Mouse (Mus musculus): Measurements from ENCODE around the gene Polg. TPM values are rescaled to one million over a fixed set of nuclear protein-coding genes. Genes with fewer than 3 reads are reported as not detected.

Gene Polg
- polyA plus RNA-seq, 1 experiment from 2014 or later = 38.5 TPM

GRCm38 (mm10) chr7:79471436-79471835 is 5.3 kb upstream of the Polg start:
- Histone ChIP-seq H3K36me3 (no peaks in the 10 kb centered on the region), H3K27me3 (ENCODE audit: insufficient read depth, poor library complexity, severe bottlenecking) (peaks cover 16% of the 10 kb centered on the region), H3K4me3 (no peak overlapping the region), H3K27ac (no peak overlapping the region), H3K9me3 (no peaks in the 10 kb centered on the region), H3K4me1 (replicated peaks) (peaks cover 33% of the 10 kb centered on the region)
- DNase-seq (ENCODE audit: low spot score) = no peak
- 69% methylated on average over 7 of the region's 7 CpGs for WGBS

DNA sequence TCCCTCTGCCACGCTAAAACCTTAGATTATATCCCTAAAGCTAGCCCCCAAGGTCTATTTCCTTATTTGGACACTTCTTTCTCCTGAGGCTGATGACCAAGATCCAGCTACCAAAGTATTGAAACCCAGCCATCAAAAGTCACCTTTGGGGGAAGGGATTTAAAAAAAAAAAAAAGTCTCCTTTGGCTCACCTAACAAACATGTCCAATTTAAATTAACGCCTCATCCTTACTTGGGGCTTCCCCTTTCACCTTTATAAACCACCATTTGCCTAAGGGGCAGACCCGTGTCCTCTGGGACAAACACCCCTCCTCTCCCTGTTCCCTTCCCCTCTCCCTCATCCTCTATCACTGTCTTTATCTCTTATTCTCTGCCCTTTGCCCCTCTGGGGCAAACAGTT is 4.6 kb upstream of the Polg start:
- Histone ChIP-seq H3K27me3 (ENCODE audit: insufficient read depth, poor library complexity, severe bottlenecking) (peaks cover 16% of the 10 kb centered on the region), H3K9me3 (no peaks in the 10 kb centered on the region), H3K4me1 (replicated peaks) (peaks cover 35% of the 10 kb centered on the region), H3K4me3 (no peak overlapping the region), H3K36me3 (no peaks in the 10 kb centered on the region), H3K27ac (no peak overlapping the region)
- no peak for DNase-seq (ENCODE audit: low spot score)
- 65% methylated on average over 3 of the region's 3 CpGs for WGBS

DNA sequence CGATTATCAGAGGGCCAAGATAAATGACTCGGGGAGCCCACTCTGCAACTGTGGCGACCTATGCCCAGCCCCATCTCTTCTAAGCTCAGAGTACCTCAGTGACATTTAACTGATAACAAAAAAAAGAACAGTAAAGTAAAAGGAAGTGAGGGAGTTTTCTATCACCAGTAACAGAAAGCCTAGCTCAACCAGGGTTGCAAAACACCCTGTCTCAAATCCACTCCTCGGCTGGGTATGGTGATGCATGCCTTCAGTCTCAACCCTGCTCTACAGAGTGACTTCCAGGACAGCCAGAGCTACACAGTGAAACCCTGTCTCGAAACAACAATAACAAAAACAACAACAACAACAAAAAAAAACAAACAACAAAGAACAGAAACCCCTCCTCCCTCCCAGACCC is 3.6 kb upstream of the Polg start:
- H3K4me3 ChIP-seq = no peak overlapping the region
- no peak overlapping the region for H3K27ac ChIP-seq
- H3K27me3 ChIP-seq (ENCODE audit: insufficient read depth, poor library complexity, severe bottlenecking) = peaks cover 19% of the 10 kb centered on the region
- H3K9me3 ChIP-seq = no peaks in the 10 kb centered on the region
- H3K4me1 ChIP-seq (replicated peaks) = peaks cover 44% of the 10 kb centered on the region
- 79% methylated on average over 5 of the region's 5 CpGs for WGBS
- peaks cover 1% of the 10 kb centered on the region for H3K36me3 ChIP-seq
- no peak for DNase-seq (ENCODE audit: low spot score)

DNA sequence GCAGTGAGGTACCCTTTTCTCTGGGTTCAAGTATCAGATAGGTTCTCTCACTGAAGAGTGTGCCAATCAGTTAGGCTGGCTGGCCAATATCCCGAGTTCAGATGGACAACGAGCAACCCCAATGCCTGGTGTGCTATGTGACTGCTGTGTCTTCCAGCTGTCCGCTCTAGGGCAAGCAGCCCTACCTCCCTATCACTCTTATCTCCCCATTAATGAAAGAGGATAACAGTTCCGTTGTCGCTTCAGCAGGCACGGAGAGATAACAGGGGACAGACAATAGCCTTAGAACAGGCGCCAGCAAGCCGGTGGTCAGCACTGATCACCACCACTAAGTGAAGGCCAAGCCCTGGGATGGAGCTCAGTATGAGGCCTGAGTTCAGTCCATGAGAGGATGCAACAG is 2.8 kb upstream of the Polg start:
- DNase-seq (ENCODE audit: low spot score) = no peak
- no peaks in the 10 kb centered on the region for H3K9me3 ChIP-seq
- H3K36me3 ChIP-seq = peaks cover 9% of the 10 kb centered on the region
- H3K27me3 ChIP-seq (ENCODE audit: insufficient read depth, poor library complexity, severe bottlenecking) = peaks cover 27% of the 10 kb centered on the region
- no peak overlapping the region for H3K4me3 ChIP-seq
- H3K27ac ChIP-seq = 0 out of 2 replicates have a peak overlapping the region, but pooled peaks have one; percentile 4
- 32% methylated on average over 8 of the region's 8 CpGs for WGBS
- H3K4me1 ChIP-seq (replicated peaks) = peaks cover 52% of the 10 kb centered on the region

- Histone ChIP-seq H3K4me1 (replicated peaks) (peaks cover 60% of the 10 kb centered on the region), H3K27me3 (ENCODE audit: insufficient read depth, poor library complexity, severe bottlenecking) (peaks cover 28% of the 10 kb centered on the region), H3K9me3 (no peaks in the 10 kb centered on the region), H3K36me3 (peaks cover 16% of the 10 kb centered on the region), H3K27ac (peak overlapping the region; percentile 45; the same call in 1 of the 2 replicates), H3K4me3 (peak overlapping the region; percentile 95)
- peak; percentile 31 for DNase-seq (ENCODE audit: low spot score)
- WGBS = 0% methylated on average over 3 of the region's 6 CpGs
These were observed 1.8 kb upstream of the Polg start for GRCm38 (mm10) chr7:79467951-79468350.

GRCm38 (mm10) chr7:79465461-79466044 is 609 bp downstream of the Polg start:
- peak overlapping the region; percentile 95 for H3K4me3 ChIP-seq
- peaks cover 36% of the 10 kb centered on the region for H3K36me3 ChIP-seq
- peak overlapping the region; percentile 90 for H3K27ac ChIP-seq
- peaks cover 56% of the 10 kb centered on the region for H3K4me1 ChIP-seq (replicated peaks)
- peaks cover 28% of the 10 kb centered on the region for H3K27me3 ChIP-seq (ENCODE audit: insufficient read depth, poor library complexity, severe bottlenecking)
- peak; percentile 73 for DNase-seq (ENCODE audit: low spot score)
- under 1% methylated on average over 47 of the region's 47 CpGs for WGBS
- H3K9me3 ChIP-seq = no peaks in the 10 kb centered on the region

- WGBS = 5% methylated on average over 47 of the region's 47 CpGs
- peak; percentile 43 for DNase-seq (ENCODE audit: low spot score)
- Histone ChIP-seq H3K4me3 (peak overlapping the region; percentile 95), H3K4me1 (replicated peaks) (peaks cover 56% of the 10 kb centered on the region), H3K27me3 (ENCODE audit: insufficient read depth, poor library complexity, severe bottlenecking) (peaks cover 28% of the 10 kb centered on the region), H3K27ac (peak overlapping the region; percentile 90), H3K36me3 (peaks cover 43% of the 10 kb centered on the region), H3K9me3 (no peaks in the 10 kb centered on the region)
These were observed 1.3 kb downstream of the Polg start for GRCm38 (mm10) chr7:79464776-79465420.

DNA sequence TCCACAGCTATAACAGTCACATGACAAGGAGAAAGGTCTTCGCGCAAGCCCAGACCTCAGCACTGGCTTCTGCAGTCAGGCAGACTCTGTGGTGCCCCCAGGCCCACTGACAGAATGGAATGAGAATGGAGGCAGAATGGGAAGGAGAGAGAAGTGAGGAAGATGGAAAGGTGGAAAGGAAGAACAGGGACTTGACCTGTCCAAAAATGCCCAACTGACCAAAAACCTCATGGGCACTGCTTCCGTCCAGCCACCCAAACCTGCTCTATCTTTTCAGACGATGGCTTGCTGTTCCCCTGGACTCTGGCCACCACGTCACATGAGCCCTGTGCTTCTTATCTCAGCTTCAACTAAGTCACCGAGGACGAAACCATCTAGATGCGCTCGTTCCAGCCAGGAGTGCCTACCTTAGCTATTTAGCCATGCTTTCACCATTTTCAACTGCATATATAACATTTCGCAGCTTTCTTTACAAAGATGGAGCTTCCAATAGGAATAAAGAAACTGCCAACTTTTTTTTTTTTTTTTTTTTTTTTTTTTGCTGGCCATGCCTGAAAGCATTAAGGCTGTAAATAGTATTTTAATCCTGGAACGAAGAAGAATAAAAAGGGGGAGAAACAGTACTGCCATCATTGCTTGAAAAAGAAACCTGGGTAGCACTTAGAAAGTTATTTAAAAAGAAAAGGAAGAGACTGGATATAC is 2.6 kb downstream of the Polg start:
- H3K36me3 ChIP-seq = peaks cover 57% of the 10 kb centered on the region

GRCm38 (mm10) chr7:79461721-79462120 is 4.4 kb downstream of the Polg start:
- H3K9me3 ChIP-seq = no peaks in the 10 kb centered on the region
- H3K4me1 ChIP-seq (replicated peaks) = peaks cover 30% of the 10 kb centered on the region
- H3K27me3 ChIP-seq (ENCODE audit: insufficient read depth, poor library complexity, severe bottlenecking) = peaks cover 12% of the 10 kb centered on the region; the same call in 1 of the 2 replicates
- no peak overlapping the region for H3K27ac ChIP-seq
- H3K4me3 ChIP-seq = no peak overlapping the region
- peaks cover 75% of the 10 kb centered on the region for H3K36me3 ChIP-seq
- no peak for DNase-seq (ENCODE audit: low spot score)
- 93% methylated on average over 10 of the region's 10 CpGs for WGBS

More for the DNA sequence above, 2.6 kb downstream of the Polg start:
- Histone ChIP-seq H3K9me3 (no peaks in the 10 kb centered on the region), H3K27me3 (ENCODE audit: insufficient read depth, poor library complexity, severe bottlenecking) (peaks cover 21% of the 10 kb centered on the region), H3K4me1 (replicated peaks) (peaks cover 48% of the 10 kb centered on the region), H3K27ac (no peak overlapping the region), H3K4me3 (peak overlapping the region; percentile 95; the same call in 1 of the 2 replicates)
- DNase-seq (ENCODE audit: low spot score) = no peak
- WGBS = 91% methylated on average over 11 of the region's 11 CpGs

GRCm38 (mm10) chr7:79447486-79447885 is 18.7 kb downstream of the Polg start:
- no peak for DNase-seq (ENCODE audit: low spot score)
- WGBS = 95% methylated on average over 3 of the region's 3 CpGs
- H3K9me3 ChIP-seq = no peaks in the 10 kb centered on the region
- peaks cover 100% of the 10 kb centered on the region for H3K36me3 ChIP-seq
- H3K27ac ChIP-seq = no peak overlapping the region
- no peak overlapping the region for H3K4me3 ChIP-seq
- H3K4me1 ChIP-seq (replicated peaks) = no peaks in the 10 kb centered on the region
- H3K27me3 ChIP-seq (ENCODE audit: insufficient read depth, poor library complexity, severe bottlenecking) = no peaks in the 10 kb centered on the region

- H3K36me3 ChIP-seq = peaks cover 100% of the 10 kb centered on the region
- H3K4me3 ChIP-seq = no peak overlapping the region
- no peaks in the 10 kb centered on the region for H3K27me3 ChIP-seq (ENCODE audit: insufficient read depth, poor library complexity, severe bottlenecking)
- WGBS = 92% methylated on average over 2 of the region's 2 CpGs
- 0 out of 2 replicates have a peak, but pooled peaks cover 2% of the 10 kb centered on the region for H3K9me3 ChIP-seq
- H3K4me1 ChIP-seq (replicated peaks) = no peaks in the 10 kb centered on the region
- H3K27ac ChIP-seq = no peak overlapping the region
- DNase-seq (ENCODE audit: low spot score) = no peak
These were observed 19.1 kb downstream of the Polg start for GRCm38 (mm10) chr7:79447048-79447447.

GRCm38 (mm10) chr7:79440035-79440434 is 26.1 kb downstream of the Polg start:
- WGBS = 71% methylated on average over 2 of the region's 2 CpGs
- no peak overlapping the region for H3K27ac ChIP-seq
- H3K4me3 ChIP-seq = no peak overlapping the region
- 0 out of 2 replicates have a peak, but pooled peaks cover 2% of the 10 kb centered on the region for H3K9me3 ChIP-seq
- no peak for DNase-seq (ENCODE audit: low spot score)
- no peaks in the 10 kb centered on the region for H3K4me1 ChIP-seq (replicated peaks)
- H3K27me3 ChIP-seq (ENCODE audit: insufficient read depth, poor library complexity, severe bottlenecking) = no peaks in the 10 kb centered on the region
- H3K36me3 ChIP-seq = peaks cover 93% of the 10 kb centered on the region

- peak; percentile 10 for DNase-seq (ENCODE audit: low spot score)
- Histone ChIP-seq H3K4me3 (no peak overlapping the region), H3K9me3 (no peaks in the 10 kb centered on the region), H3K4me1 (replicated peaks) (peaks cover 14% of the 10 kb centered on the region), H3K36me3 (peaks cover 44% of the 10 kb centered on the region), H3K27ac (no peak overlapping the region), H3K27me3 (ENCODE audit: insufficient read depth, poor library complexity, severe bottlenecking) (no peaks in the 10 kb centered on the region)
- 44% methylated on average over 5 of the region's 5 CpGs for WGBS
These were observed 37.9 kb downstream of the Polg start for GRCm38 (mm10) chr7:79428243-79428642.

All from hindbrain, embryonic 10.5 days (tissue).